Mouse (Mus musculus) thymus, postnatal 14 days (tissue): ENCODE results near the gene Swi5.
"Not testable (repeated sequence)": the region's sequence is repeated elsewhere in the genome, so short reads cannot be mapped to it uniquely, and the experiment has no call there.

Experiments
- DNase-seq: peaks from one replicate; pipeline ENCODE4 v3.0.0; 2021

Swi5 gene

DNA sequence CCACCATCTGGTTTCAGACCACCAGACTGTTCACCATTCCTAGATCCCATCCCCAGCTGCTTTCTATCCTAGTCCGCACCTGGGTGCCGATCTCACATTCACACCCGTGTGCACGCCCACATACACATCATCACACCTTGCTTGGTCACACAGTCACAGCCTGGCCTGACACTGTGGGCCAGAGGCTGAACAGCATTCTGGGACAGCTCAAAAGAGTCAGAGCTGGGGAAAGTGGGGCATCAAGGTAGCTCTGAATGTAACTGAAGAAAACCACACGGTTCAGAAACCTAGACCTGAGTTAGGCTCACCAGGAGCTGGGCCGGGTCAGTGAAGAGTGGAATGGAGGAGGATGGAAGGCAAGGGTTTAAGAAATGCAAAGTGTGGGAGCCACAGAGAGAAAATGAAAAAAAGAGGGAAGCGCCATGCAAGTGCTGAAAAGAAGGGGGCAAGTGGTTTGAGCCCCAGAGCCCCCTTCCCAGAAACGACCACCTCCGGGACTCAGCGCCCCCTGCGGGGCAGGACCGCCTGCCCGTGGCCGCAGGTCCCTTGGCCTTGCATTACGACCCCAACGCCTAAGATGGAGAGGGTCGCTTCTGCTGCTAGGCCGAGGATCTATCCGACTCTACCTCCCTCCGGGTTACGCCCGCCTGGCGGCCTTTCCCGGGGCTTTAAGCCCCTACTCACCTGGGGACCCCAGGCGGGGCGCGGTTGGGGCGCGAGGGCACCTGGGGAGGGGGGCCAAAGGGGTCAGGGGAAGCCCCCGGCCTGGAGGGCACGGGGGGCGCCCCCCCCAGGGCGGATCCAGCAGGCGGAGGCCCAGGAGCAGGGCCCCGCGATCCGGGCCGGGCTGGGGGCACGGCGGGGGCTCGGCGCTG lies 23.8 kb upstream of the Swi5 start:
- DNase-seq: no peak

DNA sequence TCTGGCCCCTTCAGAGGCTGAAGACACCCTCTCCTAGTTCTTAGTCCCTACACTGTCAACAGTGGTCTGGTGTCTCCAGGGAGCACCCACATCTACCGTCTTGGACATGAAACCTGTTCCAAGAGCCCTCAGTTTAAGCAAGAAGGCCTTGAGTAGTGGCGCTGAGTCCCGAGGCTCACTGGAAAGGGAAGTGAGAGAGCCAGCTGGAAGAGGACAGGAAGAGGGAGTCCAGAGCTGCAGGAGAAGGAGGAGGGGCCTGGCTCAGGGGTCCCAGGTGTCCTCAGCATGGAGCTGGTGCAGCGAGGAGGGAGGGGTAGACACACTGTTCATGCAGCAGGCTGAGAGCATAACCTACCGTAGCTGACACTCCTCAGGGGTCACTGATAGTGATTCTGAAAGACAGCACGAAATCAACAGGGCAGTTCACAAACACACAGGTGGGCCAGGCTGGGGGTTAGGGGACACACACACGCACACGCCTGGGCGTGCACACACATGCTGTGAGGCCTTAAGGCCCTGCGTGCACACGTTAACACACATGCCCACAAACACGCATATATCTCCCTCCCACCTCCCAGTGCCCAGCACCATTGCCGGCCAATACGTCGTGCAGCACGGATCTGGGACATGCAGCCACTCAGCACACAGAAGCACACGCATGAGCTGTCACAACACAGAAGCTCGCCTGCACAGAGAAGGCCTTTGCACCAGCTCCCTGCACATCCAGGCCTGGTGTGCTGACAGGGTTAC lies 22.4 kb upstream of the Swi5 start:
- no peak for DNase-seq

DNA sequence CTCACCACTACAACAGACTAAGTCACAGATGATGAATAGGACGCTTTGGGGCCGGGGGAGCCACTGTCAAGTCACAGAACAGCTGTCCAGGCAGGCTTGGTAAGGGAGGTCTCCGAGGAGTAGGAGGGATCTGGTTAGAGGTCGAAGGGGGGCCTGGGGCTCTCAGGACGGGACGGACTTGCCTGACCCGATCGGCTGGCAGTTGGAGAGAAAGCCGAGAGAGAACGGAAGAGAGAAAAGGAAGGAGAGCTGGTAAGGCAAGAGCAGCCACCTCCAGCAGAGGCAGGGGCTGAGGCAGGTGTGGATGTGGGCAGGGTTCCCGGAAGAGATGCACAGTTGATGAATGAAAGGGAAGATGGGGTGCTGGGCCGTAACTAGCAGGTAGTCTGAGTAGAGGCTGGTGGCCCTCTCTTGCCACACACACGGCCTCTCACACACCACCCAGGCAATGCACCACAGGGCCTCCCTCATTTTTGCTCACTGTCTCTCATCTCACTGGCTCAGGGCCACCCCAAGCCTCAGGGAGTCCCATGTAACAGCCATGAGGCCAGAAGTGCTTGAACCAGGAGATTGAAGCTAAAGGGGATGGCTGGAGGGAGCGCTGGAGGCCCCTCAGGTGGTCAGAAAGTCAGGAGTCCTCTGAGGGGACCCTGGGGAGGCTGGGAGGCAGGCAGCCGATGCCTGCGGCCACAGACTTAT lies 21.1 kb upstream of the Swi5 start:
- DNase-seq: no peak

DNA sequence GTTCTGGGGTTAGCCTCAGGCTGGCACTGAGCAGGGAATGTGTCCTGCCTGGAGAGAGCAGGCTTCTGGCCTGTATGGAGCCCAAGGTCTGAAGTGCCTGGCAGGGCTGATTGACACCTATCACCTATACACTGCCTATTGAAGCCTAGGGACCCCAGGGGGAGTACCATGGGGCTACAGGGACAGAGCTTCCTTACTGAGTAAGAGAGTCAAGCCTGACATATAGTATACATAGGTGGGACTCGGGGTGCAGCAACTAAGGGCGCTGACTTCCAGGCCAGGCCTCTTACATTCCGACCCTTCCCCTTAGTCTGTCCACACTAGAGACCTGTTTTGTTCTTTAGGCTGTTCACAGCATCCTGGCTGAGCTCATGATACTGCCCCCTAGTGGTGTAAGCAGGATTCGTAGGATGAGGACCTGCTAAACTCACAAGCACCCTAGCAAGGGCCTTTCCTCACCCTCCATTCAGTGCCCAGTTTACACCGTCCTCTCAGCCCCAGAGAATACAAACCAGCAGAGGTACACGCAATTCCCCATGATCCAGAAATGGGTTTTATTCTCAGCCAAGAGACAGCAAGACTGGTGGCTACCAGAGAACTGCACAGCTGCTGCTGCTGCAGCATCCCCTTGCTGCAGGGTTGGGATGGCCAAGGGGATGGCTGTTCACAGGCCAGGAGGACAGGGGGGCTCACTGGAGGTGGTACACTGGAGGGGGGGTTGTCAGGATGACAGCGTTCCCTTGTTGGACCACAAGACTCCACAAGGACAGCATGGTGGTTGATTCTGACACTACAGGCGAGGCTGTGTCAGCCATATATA lies 20.3 kb upstream of the Swi5 start:
- peak; percentile 66 for DNase-seq

DNA sequence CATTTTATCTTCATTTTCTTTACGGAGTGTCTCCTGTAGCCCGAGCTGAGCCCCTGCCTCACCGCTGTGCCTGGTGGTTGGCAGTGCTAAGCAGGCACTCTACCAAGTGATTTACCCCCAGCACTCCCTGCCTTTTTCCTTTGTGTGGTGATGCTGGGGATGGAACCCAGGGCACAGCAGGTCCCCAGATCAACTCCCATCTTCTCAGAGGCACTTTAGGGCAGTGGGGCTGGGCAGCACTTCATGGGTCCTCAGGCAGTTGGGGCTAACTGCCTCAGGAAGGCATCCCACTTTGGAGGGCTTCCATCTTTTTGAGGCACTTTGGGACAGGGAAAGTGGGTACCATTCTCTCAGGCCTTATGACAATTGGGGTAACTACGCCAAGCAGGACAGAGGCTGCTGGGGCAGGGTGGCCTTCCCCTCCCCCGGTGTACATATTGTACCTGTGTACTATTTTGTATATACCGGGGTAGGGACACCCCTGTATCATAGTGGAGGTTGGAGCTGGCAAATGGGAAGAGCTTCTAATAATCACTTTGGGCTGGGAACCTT lies 19.4 kb upstream of the Swi5 start:
- no peak for DNase-seq

DNA sequence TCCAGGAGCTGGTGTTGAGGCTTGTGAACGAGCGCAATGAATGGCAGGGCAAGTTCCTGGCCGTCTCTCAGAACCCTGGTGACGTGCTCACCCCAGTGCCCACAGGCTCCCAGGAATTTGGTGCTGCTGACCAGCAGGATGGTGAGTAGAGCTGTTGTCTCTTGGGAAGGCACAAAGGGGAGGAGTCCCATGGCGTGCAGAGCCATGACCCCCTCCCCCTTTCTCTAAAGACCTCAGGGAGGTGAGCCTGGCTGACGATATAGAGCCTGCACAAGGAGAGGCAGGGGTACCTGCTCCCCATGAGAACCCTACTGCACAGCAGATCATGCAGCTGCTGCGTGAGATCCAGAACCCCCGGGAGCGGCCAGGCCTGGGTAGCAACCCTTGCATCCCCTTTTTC lies 18.3 kb upstream of the Swi5 start:
- DNase-seq: no peak

DNA sequence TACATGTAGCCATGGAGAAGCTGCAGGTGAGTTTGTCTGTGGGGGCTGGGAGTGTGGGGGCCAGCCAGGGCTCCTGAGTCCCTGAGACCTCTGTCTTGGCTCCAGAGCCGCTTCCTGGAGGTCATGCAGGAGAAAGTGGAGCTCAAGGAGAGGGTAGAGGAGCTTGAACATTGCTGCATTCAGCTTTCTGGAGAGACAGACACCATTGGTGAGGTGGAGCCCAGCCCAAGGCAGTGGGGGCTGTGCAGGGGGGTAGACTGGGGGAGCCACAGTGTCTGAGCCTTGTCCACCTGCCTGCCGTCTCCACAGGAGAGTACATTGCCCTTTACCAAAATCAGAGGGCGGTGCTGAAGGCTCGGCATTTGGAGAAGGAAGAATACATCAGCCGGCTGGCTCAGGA lies 17.8 kb upstream of the Swi5 start:
- DNase-seq: no peak

DNA sequence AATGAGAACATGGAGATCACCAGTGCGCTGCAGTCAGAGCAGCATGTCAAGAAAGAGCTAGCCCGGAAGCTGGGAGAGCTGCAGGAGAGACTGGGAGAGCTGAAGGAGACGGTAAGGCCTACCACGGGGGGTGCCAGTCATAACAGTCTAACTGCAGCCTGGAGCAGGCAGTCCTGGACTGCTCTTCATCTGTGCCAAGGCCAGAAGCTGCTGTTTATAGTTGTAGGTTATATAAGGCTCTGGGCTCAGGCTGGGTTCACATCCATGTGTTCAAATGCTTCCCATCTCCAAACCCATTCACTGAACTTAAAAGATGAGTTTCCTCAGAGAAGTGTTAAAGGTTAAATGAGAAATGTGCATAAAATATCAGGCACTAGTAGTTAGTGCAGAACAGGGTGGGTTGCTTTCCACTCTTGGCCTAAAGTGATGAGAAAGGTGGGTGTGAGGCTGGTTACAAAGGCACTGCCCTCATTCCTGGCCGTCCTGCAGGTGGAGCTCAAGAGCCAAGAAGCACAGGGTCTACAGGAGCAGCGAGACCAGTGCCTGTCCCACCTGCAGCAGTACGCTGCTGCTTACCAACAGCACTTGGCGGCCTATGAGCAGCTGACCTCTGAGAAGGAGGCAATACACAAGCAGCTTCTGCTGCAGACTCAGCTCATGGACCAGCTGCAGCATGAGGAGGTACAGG lies 16.4 kb upstream of the Swi5 start:
- peak; percentile 73 for DNase-seq

DNA sequence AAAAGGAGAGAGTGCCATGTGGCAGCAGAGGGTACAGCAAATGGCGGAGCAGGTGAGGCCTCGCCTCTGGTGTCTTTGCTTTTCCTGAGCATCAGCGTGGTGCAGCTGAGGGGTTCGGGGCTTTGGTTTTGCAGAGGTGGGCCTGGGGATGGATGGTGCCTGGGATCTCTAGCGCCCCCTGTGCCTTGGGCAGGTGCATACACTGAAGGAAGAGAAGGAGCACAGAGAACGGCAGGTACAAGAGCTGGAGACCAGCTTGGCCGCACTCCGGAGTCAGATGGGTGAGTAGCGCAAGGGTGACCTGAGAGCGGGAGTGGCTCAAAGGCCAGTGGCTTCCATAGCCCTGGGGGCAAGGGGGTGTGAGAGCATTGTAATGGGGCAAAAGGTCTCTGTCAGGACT lies 15.1 kb upstream of the Swi5 start:
- DNase-seq: no peak

DNA sequence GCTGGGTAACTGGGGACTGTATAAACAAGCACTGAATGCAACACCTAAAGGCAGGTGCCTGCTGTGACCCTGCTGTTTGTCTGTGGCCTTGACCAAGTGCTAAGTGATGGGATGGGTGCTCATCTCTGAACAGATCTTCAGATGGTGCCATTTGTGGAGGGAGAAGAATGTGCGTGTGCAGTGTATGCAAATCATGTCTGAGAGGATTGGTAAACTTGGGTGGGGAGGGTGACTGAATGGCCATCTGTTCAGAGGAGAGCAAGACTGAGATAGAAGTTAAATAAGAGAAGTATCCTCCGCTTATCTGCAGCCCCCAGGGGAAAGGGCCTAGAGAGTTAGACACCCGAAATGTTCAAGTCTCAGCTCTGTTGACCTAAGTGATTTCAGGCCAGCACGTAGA lies 11.6 kb upstream of the Swi5 start:
- DNase-seq: no peak

DNA sequence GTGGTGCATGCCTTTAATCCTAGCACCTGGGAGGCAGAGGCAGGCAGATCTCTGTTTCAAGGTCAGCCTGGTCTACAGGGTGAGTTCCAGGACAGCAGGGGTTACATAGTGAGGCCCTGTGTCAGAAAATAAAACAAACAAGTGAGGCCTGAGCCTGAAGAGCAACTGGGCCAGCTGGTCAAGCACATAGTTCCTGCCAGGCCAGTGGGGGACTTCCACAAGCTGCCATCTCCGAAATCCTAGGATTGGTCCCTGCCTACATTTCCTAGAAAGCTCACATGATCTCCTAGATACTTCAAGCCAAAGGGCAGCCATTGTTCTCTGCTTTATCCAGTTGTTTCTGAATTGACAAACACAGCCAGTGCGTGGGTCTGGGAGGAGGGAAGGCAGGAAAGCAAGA lies 8.0 kb upstream of the Swi5 start:
- DNase-seq: not testable (repeated sequence)

DNA sequence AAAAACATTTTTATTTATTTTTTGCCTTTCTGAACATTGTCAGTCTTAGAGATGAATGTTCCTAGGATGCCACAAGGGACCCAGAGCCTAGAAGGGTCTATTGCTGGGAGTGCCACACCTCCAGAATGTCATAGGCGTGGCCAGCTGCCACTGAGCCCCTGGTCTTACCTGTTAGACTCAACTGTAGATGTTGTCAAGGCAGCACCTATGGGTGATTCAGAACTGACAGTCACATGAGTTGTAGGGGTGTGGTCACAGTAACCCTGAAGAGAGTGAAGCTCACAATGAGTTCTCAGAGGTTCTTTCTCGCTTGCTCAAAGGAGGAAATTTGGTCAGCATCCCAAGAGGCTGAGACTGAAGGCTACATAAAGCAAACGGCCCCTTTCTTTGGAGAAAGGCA lies 7.4 kb upstream of the Swi5 start:
- no peak for DNase-seq

DNA sequence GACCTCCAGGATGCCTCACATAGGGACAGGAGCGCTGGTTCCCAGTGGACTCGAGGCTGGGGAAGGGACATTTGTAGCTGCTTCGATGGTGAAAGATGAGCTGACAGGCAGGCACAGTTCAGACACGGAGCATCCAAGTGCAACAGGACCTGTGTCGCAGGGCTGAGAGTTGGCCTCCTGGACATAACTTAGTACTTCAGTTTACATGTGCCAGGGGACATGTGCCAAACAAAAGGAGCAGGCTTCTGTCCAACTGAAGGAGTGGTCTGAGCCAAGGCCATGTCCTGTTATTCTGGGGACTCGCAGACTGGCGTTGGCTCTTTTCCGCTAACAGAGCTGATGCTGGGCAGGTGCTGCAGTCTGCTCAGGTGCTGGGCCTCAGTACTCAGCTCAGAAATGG lies 6.5 kb upstream of the Swi5 start:
- no peak for DNase-seq

DNA sequence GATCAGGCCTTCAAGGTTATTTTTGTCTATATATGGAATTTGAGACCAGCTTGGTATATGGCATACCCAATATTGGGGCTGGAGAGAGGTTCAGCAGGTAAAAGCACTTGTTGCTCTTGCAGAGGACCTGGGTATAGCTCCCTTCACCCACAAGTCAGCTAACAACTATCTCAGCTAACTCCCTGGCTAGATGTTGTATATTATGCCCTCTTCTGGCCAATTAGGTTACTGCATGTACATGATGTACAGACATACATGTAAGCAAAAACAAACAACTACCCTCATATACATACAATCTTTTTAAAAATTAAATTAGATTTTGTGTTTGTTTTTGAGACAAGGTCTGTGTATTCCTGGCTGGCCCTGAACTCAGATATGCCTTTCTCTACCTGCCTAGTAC lies 1.7 kb upstream of the Swi5 start:
- DNase-seq: peak; percentile 50

DNA sequence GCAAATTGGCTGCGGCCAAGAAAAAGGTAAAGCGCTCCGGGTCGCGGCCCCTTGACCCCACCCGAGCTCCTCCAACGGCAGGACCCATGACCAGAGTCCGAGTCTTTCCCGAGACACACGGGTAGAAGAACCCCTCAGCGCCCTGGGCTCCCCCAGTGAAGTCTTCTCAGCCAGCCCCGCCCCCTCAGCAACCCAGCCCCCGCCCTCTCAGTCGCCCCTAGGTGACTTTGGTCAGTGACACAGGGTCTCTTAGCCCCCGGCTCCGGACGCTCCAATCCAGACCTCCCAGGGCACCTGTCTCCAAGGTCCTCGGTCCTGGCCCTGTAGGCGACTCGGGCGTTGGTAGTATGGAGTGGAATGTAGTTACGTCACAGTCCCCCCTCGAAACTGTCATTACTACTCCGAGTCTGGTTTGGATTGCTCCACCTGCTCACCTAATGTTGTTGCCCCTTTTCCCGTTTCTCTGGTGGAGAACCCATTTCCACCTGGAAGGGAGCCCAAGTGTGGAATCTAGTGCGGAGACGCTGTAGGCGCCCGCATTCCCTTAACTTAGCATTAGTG lies 576 bp upstream of the Swi5 start:
- DNase-seq: no peak

DNA sequence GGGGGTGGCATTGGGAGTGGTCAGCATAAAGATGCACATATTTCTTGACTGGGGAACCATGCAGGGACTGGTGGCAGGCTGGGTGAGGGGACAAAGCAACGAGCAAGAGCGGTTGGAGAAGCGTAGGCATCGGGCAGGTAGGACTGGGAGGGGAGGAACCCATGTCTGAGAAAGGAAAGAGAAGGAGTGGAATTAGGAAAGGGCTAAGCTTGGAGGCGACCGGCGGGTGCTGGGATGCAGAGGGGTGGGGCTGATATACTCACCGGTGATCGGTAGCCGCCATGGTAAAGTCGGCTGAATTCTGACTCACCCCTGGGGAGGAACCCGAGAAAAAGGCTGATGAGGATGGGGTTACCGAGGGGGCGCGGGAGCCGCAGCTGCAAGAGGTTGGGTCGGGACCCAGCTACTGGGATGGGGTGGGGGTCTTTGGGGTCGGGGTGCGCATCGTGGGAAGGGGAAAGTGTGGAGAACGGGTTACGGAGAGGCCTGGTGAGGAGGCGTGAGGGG lies 488 bp downstream of the Swi5 start, which contains the start of gene Golga2:
TSS of gene Golga2 (plus strand) at position 51 of the 507 bp plus-strand sequence.
- DNase-seq: no peak

DNA sequence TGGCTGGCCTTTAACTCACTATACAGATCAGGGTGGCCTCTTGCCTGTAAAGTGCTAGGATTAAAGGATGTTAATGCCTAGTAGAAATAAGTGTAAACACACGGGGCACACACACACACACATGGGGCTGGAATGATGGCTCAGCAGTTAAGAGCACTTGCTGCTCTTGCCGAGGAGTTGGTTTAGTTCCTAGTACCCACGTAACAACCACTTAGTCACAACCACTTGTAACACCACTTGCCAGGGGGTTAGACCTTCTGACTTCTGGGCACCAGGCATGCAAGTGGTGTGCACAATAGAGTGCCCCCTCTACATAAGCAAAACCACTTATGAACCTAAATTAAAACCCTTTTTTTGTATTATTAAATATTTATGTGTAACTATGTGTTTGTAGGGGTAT lies 3.9 kb downstream of the Swi5 start:
- DNase-seq: no peak

DNA sequence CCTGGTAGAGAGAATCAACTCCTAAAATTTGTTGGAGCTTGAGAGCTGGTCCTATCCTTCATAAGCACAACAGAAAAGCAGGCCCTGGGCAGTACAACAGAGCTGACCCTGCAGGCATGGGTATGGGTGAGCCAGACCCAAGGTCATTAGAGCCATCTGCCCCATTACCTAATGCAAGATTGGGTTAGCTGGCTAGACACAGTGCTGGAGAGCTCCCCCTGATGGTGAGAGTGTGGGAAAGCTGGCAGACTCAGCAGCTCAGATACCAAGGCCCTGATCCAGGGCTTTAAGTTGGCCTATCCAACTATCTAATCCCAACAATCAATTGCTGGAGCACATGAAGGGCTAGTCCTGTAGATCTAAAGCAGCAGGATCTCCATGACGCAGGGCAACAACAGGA lies 5.1 kb downstream of the Swi5 start:
- peak; percentile 64 for DNase-seq

DNA sequence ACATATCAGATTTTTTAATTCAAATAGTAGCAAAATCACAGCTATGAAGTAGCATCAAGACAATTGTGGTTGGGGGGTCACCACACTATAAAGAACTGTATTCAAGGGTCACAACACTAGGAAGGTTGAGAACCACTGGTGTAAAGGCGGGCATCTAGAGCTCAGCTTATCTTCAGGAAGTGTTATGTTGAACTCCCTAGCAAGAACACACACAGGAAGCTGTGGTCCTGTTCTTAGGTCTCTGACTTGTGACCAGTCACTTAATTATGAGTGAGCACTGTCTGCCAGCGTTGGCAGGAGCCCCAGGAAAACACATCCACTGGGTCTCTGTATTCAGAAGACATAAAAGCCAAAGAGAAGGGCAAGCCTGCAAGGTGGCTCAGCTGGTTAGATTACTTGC lies 5.6 kb downstream of the Swi5 start:
- no peak for DNase-seq

DNA sequence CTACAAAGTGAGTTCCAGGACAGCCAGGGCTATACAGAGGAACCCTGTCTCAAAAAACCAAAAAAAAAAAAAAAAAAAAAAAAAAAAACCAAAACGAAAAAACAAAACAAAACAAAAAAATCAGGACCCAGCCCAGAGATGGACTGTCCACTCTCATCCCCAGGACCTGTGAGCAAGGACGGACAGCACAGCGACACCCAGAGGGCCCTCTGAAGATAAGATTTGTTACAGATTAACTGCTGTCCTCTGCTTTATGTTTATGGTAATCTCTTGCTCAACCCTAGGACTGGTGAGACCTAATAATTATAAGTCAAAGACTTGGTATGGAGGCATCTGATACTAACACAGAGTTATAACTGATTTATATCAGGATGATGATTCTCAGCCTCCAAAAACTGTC lies 12.1 kb downstream of the Swi5 start:
- no peak for DNase-seq

DNA sequence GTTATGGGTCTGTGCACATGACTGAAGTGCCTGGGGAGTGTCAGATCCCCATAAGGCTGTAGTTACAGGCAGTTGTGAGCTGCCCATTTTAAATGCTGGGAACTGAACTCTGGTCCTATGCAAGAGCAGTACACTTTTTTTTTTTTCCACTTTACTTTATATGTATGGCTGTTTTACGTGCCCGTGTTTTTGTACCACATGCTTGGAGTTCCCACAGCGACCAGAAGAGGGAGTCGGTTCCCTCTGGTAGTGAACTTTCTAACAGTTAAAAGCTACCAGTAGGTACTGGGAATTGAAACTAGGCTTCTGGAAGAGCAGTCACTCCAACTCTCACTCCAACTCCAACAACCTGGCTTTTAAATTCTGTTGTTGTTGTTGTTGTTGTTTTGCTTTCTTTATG lies 27.2 kb downstream of the Swi5 start:
- DNase-seq: peak; percentile 79
